Mouse (Mus musculus): Measurements from ENCODE around the gene Metap2. TPM values are rescaled to one million over a fixed set of nuclear protein-coding genes. Genes with fewer than 3 reads are reported as not detected.

Metap2 gene
- polyA plus RNA-seq (2014; fragmentation: Illumina TruSeq; extraction: RNeasy Lipid Tissue Mini Kit (QIAGEN cat#74804); ENCODE audit: low read depth, low replicate concordance) = 143 TPM

DNA sequence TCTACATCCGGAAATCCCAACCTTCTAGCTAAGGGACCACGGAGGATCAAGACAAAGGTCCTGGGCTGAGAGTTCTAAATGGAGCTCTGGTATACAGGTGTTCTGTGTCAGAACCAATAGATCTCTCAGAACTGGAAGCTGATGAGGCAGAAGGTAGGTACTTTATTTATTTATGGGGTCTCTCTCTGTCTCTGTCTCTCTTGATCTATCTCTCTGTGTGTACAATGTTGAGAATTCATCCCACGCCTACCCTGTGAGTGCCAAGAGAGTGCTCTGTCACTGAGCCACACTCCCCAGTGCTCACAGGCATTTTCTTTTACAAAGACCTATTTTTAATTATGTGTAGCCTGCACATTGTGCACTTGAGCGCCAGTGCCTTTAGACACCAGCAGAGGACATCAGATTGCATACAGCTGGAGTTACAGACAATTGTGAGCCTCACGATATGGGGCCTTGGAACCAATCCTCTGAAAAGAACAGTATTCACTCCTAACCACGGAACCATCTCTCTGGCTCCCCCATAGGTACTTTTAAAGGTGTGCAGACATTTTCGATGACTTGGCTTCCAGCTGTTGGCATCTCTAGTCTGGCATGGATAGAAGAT is at the start of gene Metap2:
Gene Metap2 (minus strand): TSS at position 51 of the 604 bp plus-strand sequence.

DNA sequence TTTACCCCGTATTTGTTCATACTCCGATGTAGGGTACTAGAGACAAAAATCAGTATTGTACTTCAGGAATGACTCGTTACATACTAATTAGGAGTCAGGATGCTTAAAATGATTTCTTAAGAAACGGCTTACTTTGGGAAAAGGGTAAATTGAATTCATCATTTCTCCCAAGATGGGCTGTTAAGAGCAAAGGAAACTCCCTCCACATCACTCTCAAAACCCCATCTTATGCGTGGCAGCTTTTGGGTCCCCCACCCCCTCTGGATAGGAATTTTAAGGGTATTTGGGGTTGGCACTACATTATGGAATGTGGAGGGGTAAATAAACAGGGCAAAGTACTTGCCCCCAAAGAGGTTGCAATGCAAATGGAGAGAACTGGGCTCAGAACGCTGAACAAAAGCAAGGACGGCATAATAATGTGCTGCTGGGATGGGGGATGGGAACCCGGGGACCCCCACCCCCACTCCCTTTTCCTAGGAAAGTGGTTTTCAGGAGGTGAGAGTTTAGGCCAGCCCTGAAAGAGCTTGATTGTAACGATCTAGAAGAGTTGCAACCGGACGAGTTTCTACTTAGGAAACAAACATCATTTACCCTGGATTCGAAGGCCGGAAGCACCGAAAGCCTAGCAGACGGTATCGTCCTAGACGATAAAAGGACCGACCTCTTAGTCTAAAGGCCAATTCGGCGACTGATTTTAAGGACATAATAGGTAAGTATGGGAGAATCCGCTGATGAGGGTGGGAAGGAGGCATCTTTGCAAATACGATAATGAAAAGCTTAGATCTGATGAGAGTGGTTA is 65.8 kb downstream of the Metap2 start, which contains the start of gene Usp44:
Gene Usp44 (plus strand): TSS at position 625 of the 799 bp plus-strand sequence.

Other genes with a start within 250 kb of the Metap2 start
- not detected for gene Usp44, start 65.5 kb downstream of the Metap2 start, polyA plus RNA-seq (2014; fragmentation: Illumina TruSeq; extraction: RNeasy Lipid Tissue Mini Kit (QIAGEN cat#74804); ENCODE audit: low read depth, low replicate concordance)
- 5.7 TPM for gene Vezt, start 138.7 kb upstream of the Metap2 start, polyA plus RNA-seq (2014; fragmentation: Illumina TruSeq; extraction: RNeasy Lipid Tissue Mini Kit (QIAGEN cat#74804); ENCODE audit: low read depth, low replicate concordance)
- 13.4 TPM for gene Fgd6, start 138.9 kb upstream of the Metap2 start, polyA plus RNA-seq (2014; fragmentation: Illumina TruSeq; extraction: RNeasy Lipid Tissue Mini Kit (QIAGEN cat#74804); ENCODE audit: low read depth, low replicate concordance)

Data from liver, adult 10 weeks (tissue).